Mouse (Mus musculus) thymus, adult 2 months (tissue): Measurements from ENCODE around the gene Bri3bp. TPM values are rescaled to one million over a fixed set of nuclear protein-coding genes. Genes with fewer than 3 reads are reported as not detected.
A peak's percentile ranks its signal among the peaks of the same experiment; 100 is the strongest.

Source experiments
- DNase-seq: peaks from one replicate; pipeline ENCODE4 v3.0.0; 2021
- H3K27ac ChIP-seq: fragments of 200-500 bp; 2 replicates; pipeline ENCODE4 v1.5.1; 2012; ENCODE audit warnings: low read length, control low read depth; ENCODE audit not compliant: control insufficient read depth, insufficient read depth
- H3K27me3 ChIP-seq: fragments of 200-500 bp; 2 replicates; pipeline ENCODE4 v1.6.1; 2012; ENCODE audit warnings: mild to moderate bottlenecking, low read length, moderate library complexity, mixed read lengths; ENCODE audit not compliant: control insufficient read depth, insufficient read depth
- H3K36me3 ChIP-seq: fragments of 200-500 bp; 2 replicates; pipeline ENCODE4 v1.6.1; 2012; ENCODE audit warnings: mild to moderate bottlenecking, low read length, moderate library complexity; ENCODE audit not compliant: control insufficient read depth, insufficient read depth
- H3K4me1 ChIP-seq: fragments of 200-500 bp; replicated peaks from 2 replicates; pipeline ENCODE4 v1.6.1; 2012; ENCODE audit warnings: low read length; ENCODE audit not compliant: control insufficient read depth, insufficient read depth
- H3K4me3 ChIP-seq: fragments of 200-500 bp; 2 replicates; pipeline ENCODE4 v1.5.1; 2012; ENCODE audit warnings: mild to moderate bottlenecking, low read length, control low read depth, moderate library complexity; ENCODE audit not compliant: control insufficient read depth, insufficient read depth
- CTCF ChIP-seq: fragments of 200-500 bp; IDR thresholded peaks from 2 replicates; pipeline ENCODE4 v1.5.1; 2012; ENCODE audit warnings: mild to moderate bottlenecking, control low read depth, low read length, moderate library complexity, borderline replicate concordance; ENCODE audit not compliant: control insufficient read depth, poor library complexity, insufficient read depth; ENCODE audit errors: extremely low read depth
- POLR2A ChIP-seq: fragments of 200-500 bp; IDR thresholded peaks from 2 replicates; pipeline ENCODE4 v1.6.1; 2012; ENCODE audit warnings: mild to moderate bottlenecking, low read length, control low read depth, moderate library complexity; ENCODE audit not compliant: control insufficient read depth, poor library complexity, insufficient read depth; ENCODE audit errors: extremely low read depth
- WGBS: fragments of 180-500 bp; shearing (Covaris S2); methylation state at CpG from one replicate; pipeline ENCODE4 v1.1.7; 2018; 5-methylcytosine and 5-hydroxymethylcytosine counted together
- polyA plus RNA-seq: library from polyadenylated mRNA; depleted of rRNA; stranded (reverse); fragments of >200 nt; gene quantifications from 2 replicates; pipeline ENCODE4 v1.2.3, GENCODE M21; 2012

Bri3bp gene
- polyA plus RNA-seq, 1 experiment = 22.7 TPM

DNA sequence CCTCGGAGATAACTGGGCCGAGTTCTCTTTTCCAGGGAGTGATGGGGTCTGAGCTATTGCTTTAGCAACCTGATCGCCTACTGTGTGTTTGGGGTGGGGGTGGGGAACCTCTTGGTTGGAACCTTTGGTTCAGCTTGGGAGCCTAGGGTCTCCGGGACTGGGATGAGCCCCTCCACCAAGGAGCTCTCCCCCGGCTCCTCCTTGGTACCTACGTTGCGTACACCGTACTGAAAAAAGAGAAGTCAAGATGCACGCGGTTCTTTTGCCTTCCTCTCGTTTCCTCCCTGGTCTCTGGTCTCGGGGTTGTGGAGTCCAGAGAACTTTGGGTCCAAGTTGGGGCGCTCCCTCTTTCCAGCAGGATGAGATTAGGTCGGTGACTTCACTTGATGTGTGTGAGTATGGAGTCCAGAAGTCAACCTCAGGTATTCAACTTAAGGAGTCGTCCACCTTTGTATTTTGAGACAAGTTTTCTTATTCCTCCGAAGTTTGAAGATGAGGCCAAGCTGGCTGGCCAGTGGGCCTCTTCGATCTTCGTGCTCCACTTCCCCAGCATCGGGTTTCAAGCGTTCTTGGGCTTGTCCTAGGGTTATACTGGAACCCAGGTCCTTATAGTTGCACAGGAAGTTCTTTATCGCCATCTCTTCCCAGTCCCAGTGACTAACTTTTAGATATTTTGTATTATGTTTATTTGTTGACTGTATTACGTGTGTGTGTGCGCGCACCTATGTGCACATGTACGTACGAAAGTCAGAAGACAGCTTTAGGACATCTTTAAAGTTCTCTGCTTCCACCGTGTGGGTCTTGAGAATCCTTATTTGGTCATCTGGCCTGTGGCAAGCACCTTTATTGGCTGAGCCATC lies 998 bp downstream of the Bri3bp start:
- 20% methylated on average over 27 of the region's 27 CpGs for WGBS
- Histone ChIP-seq H3K4me3 (peak overlapping the region; percentile 95), H3K36me3 (no peaks in the 10 kb centered on the region), H3K4me1 (peaks cover 27% of the 10 kb centered on the region), H3K27me3 (no peaks in the 10 kb centered on the region), H3K27ac (no peak overlapping the region)
- TF ChIP-seq POLR2A = no peak
- no peak for TF ChIP-seq CTCF
- DNase-seq = no peak

DNA sequence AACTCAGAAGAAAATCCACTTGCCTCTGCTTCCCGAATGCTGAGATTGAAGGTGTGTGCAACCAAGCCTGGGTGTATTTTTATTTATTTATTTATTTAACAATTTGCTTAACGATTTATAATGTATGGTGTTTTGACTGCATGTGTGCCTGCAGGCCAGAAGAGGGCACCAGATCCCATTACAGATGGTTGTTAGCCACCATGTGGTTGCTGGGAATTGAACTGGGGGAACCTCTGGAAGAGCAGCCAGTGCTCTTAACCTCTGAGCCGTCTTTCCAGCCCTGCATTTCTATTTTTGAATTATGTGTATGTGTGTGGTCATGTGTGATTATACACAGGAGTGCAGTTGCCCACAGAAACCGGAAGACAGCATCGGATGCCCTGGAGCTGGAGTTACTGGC lies 2.0 kb downstream of the Bri3bp start:
- H3K27ac ChIP-seq = no peak overlapping the region
- no peak overlapping the region for H3K4me3 ChIP-seq
- H3K4me1 ChIP-seq = peaks cover 27% of the 10 kb centered on the region
- no peaks in the 10 kb centered on the region for H3K27me3 ChIP-seq
- TF ChIP-seq POLR2A (no peak), CTCF (no peak)
- DNase-seq = no peak
- 88% methylated on average over 5 of the region's 5 CpGs for WGBS
- no peaks in the 10 kb centered on the region for H3K36me3 ChIP-seq

DNA sequence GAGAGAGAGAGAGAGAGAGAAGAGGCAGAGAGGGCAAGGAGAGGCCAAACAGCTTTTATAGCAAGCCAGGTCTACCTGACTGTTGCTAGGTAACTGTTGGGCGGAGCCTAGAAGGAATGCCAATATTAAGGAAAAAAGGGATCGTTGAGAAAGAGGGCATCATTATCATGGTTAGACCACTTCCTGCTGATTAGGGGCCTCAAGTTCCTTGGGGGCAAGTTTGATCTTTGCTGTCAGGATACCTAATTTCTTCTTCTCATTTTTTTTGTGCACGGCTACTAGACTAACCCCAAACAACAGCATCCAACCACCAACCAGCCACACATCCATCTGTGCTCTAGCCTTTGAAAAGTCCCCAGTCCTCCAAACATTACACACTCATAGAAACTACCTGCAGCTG lies 2.5 kb downstream of the Bri3bp start:
- DNase-seq = no peak
- H3K4me3 ChIP-seq = no peak overlapping the region
- H3K4me1 ChIP-seq = peaks cover 27% of the 10 kb centered on the region
- 41% methylated on average over 3 of the region's 3 CpGs for WGBS
- H3K36me3 ChIP-seq = no peaks in the 10 kb centered on the region
- H3K27ac ChIP-seq = no peak overlapping the region
- no peaks in the 10 kb centered on the region for H3K27me3 ChIP-seq
- TF ChIP-seq CTCF = no peak
- TF ChIP-seq POLR2A = no peak

DNA sequence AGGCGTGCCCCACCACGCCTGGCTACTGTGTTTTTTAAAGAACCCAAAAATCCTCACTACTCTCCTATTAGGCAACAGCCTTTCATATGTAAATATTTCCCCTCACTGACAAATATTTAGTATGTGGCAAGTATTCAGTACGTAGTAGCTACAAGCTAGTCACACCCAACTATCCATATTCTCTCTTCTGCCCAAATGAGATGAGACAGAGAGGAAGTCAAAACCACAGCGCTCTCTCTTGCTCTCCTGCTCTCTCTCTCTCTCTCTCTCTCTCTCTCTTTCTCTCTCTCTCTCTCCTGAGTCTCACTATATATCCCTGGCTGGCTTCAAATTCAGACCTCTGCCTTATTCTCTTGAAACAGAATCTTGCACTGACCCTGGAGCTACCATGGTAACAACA lies 3.2 kb downstream of the Bri3bp start:
- TF ChIP-seq POLR2A = no peak
- no peak for TF ChIP-seq CTCF
- Histone ChIP-seq H3K27me3 (no peaks in the 10 kb centered on the region), H3K27ac (no peak overlapping the region), H3K36me3 (no peaks in the 10 kb centered on the region), H3K4me1 (peaks cover 27% of the 10 kb centered on the region), H3K4me3 (no peak overlapping the region)
- DNase-seq = no peak
- 30% methylated on average over 4 of the region's 4 CpGs for WGBS

DNA sequence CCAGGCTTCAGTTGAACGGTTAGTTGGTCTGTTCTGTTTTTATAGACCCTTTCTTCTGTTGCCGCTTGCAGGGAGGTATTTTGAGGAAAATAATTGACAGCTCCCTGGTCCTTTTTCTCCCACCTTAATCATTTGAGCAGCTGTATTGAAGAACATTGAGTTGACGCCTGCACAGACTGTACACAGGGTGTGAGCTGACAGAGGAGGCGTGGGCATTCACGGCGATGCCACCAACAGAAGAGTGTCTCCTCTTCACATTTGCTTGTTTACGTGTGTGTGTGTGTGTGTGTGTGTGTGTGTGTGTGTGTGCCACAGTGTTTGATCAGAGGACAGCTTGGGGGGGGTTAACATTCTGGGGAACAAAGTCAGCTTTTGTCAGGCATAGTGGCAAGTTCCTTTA lies 5.0 kb downstream of the Bri3bp start:
- Histone ChIP-seq H3K4me3 (no peak overlapping the region), H3K27ac (no peak overlapping the region), H3K4me1 (peaks cover 24% of the 10 kb centered on the region), H3K27me3 (no peaks in the 10 kb centered on the region), H3K36me3 (no peaks in the 10 kb centered on the region)
- DNase-seq = no peak
- 83% methylated on average over 7 of the region's 7 CpGs for WGBS
- TF ChIP-seq POLR2A = no peak
- TF ChIP-seq CTCF = no peak

DNA sequence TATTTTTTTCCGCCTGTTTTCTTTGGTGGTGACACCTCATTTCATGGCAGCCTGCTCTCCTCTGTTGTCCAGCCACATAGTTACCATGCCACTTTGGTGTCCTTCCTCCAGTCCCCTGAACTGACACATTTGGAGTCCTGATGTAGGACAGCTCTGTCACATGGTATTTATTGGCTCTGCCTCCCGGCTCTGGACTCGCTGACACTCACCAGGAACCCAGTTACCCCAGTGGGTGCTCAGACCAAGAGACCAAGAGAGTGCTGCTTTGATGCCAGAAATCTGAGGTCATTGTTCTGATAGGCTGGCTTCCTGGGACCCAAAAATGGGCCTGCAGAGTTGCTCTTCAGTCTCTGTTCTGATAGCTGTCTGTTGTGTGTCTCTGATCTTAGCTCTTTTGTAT lies 6.7 kb downstream of the Bri3bp start:
- Histone ChIP-seq H3K36me3 (no peaks in the 10 kb centered on the region), H3K4me1 (peaks cover 18% of the 10 kb centered on the region), H3K4me3 (no peak overlapping the region), H3K27ac (no peak overlapping the region), H3K27me3 (no peaks in the 10 kb centered on the region)
- TF ChIP-seq CTCF (no peak), POLR2A (no peak)
- no peak for DNase-seq
- 99% methylated on average over 3 of the region's 3 CpGs for WGBS

DNA sequence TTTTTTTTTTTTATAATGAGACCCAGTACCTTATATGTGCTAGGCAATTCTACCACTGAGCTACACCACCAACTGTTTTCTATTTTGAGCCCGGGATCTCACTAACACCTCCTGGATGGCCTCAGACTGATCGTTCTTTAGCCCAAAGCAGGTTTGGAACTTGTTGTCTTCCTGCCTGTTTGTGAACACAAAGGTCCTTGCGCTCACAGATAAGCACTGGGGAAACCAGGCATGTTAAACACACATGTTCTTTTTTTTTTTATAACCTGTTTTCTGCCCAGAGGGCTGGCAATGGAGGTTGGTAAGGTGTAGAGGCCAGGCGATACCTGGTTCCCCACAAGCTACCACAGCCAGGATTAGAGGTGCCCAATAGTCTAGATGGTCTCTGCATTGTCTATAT lies 7.3 kb downstream of the Bri3bp start:
- no peak overlapping the region for H3K27ac ChIP-seq
- DNase-seq = no peak
- H3K36me3 ChIP-seq = no peaks in the 10 kb centered on the region
- TF ChIP-seq CTCF = no peak
- no peak for TF ChIP-seq POLR2A
- no peak overlapping the region for H3K4me3 ChIP-seq
- H3K4me1 ChIP-seq = peaks cover 16% of the 10 kb centered on the region
- H3K27me3 ChIP-seq = no peaks in the 10 kb centered on the region
- 97% methylated on average over 4 of the region's 4 CpGs for WGBS
